Mouse (Mus musculus) heart, embryonic 16.5 days (tissue): ENCODE data around the gene Wfdc18. TPM values are rescaled to one million over a fixed set of nuclear protein-coding genes. Genes with fewer than 3 reads are reported as not detected.

Source experiments
- ATAC-seq: fragments of 200-750 bp; cut with Nextera tagmentation; replicated peaks from 2 replicates; pipeline ENCODE4 v1.8.0; 2017; ENCODE audit warnings: moderate number of reproducible peaks; ENCODE audit not compliant: insufficient read depth, low FRiP score; ENCODE audit errors: extremely low read depth
- H3K27ac ChIP-seq: fragments of 300-500 bp; sonication (generic); 2 replicates; pipeline ENCODE4 v1.5.1; 2014; ENCODE audit warnings: mild to moderate bottlenecking, low read length, control low read depth, moderate library complexity
- H3K27me3 ChIP-seq: fragments of 300-500 bp; sonication (generic); 2 replicates; pipeline ENCODE4 v1.6.1; 2014; ENCODE audit warnings: low read length, mixed read lengths; ENCODE audit not compliant: control insufficient read depth, insufficient read depth
- H3K36me3 ChIP-seq: fragments of 300-500 bp; sonication (generic); 2 replicates; pipeline ENCODE4 v1.6.1; 2014; ENCODE audit not compliant: control insufficient read depth, insufficient read depth
- H3K4me1 ChIP-seq: fragments of 300-500 bp; sonication (generic); 2 replicates; pipeline ENCODE4 v1.6.1; 2014; ENCODE audit warnings: low read length, mixed read lengths; ENCODE audit not compliant: control insufficient read depth, insufficient read depth
- H3K4me2 ChIP-seq: fragments of 300-500 bp; sonication (generic); 2 replicates; pipeline ENCODE4 v1.6.1; 2014; ENCODE audit warnings: low read depth, mild to moderate bottlenecking, control low read depth, low read length
- H3K4me3 ChIP-seq: fragments of 300-500 bp; sonication (generic); 2 replicates; pipeline ENCODE4 v1.5.1; 2014; ENCODE audit warnings: mild to moderate bottlenecking, control low read depth, low read length
- H3K9ac ChIP-seq: fragments of 300-500 bp; sonication (generic); 2 replicates; pipeline ENCODE4 v1.6.1; 2014; ENCODE audit warnings: low read length, control low read depth
- H3K9me3 ChIP-seq: fragments of 300-500 bp; sonication (generic); replicated peaks from 2 replicates; pipeline ENCODE4 v1.6.1; 2016; ENCODE audit warnings: low read length; ENCODE audit not compliant: control insufficient read depth
- WGBS: fragments of 180-500 bp; shearing (Covaris S2); extraction: QIAGEN DNeasy Blood & Tissue Kit; methylation state at CpG from one replicate; pipeline ENCODE4 v1.1.7; 2014; 5-methylcytosine and 5-hydroxymethylcytosine counted together
- polyA plus RNA-seq: library from polyadenylated mRNA; unstranded; fragments of >200 nt; fragmentation: Nextera tagmentation; extraction: Ambion mirVana; gene quantifications from 2 replicates; pipeline ENCODE4 v1.2.1, GENCODE M21; 2015

The Wfdc18 gene
- polyA plus RNA-seq, 1 experiment from 2014 or later, result 7.0 TPM

DNA sequence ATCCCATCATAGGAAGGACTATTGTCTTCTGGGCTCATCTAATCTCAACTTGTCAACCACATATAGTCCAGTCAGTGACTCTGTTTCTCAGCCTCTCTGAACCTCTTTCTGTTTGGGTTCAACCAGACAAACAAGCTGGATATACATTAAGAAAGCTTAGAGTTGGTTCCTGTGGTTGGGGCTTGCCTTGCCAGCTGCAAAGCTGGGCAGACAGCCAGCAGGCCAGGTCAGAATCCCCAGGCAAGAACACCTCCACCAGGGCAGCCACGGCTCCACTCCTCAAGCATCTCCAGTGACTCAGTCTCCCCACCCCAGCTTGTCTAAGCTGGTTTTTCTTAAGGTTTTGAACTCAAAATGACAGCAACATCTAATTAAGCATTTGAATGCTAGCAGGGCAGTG, 3.9 kb downstream of the Wfdc18 start:
- no peaks in the 10 kb centered on the region for H3K4me1 ChIP-seq
- no peaks in the 10 kb centered on the region for H3K9me3 ChIP-seq
- H3K4me2 ChIP-seq, result no peak overlapping the region
- H3K27ac ChIP-seq, result no peak overlapping the region
- no peaks in the 10 kb centered on the region for H3K27me3 ChIP-seq
- no peak for ATAC-seq
- no peak overlapping the region for H3K4me3 ChIP-seq
- 58% methylated on average over 1 of the region's 1 CpGs for WGBS
- no peak overlapping the region for H3K9ac ChIP-seq
- no peaks in the 10 kb centered on the region for H3K36me3 ChIP-seq

DNA sequence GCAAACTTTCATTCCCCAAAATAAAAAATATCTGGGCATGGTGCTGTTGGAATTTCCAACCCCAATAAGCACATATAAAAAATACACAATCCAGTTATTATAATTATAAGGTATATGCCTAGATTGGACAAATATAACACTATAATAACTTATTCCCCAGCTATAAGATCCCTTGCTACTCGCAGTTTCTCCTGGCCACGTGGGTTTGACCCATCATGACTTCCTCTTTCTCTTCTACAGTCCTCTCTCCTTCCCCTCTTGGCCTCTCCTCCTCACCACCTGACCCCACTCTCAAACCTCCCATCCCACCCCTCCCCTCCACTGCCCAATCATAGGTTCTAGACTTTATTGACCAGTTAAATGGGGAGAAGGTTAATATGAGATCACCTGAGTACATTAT, 5.1 kb downstream of the Wfdc18 start:
- H3K4me2 ChIP-seq, result no peak overlapping the region
- no peak for ATAC-seq
- no peaks in the 10 kb centered on the region for H3K9me3 ChIP-seq
- H3K9ac ChIP-seq, result no peak overlapping the region
- H3K4me3 ChIP-seq, result no peak overlapping the region
- no peaks in the 10 kb centered on the region for H3K4me1 ChIP-seq
- no peaks in the 10 kb centered on the region for H3K27me3 ChIP-seq
- no peaks in the 10 kb centered on the region for H3K36me3 ChIP-seq
- no peak overlapping the region for H3K27ac ChIP-seq
- WGBS, result 75% methylated on average over 2 of the region's 2 CpGs

DNA sequence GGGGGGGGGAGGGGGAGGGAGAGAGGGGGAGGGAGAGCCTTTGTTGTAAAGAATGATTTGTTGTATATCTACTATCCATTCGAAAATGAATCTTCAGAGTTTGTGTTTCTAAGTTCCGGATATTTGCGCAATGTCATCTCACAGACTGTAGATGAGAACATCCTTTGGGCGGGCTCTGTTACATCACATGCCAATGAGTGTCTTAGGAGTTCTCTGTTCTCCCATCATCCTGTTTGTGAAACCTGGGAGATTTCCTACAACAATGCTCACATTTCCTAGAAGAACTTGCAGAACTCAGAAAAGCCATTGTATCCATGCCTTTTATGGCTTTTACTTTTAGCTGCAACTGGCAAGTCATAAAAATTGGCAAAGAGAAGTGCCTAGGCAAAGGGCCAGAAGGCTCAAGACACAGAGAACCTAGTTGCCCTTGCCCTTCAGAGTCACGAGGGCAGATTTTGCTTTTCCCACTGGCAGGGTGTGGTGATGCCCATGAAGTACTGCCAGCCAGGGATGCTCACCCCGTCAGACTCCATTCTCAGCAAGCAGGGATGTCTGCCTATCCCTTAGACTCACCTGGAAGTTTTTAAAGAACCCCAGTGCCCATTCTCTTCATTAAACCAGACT, 8.3 kb downstream of the Wfdc18 start:
- Histone ChIP-seq H3K27me3 (no peaks in the 10 kb centered on the region), H3K36me3 (no peaks in the 10 kb centered on the region), H3K9ac (no peak overlapping the region), H3K4me1 (no peaks in the 10 kb centered on the region), H3K9me3 (no peaks in the 10 kb centered on the region), H3K4me3 (no peak overlapping the region), H3K27ac (no peak overlapping the region), H3K4me2 (no peak overlapping the region)
- ATAC-seq, result no peak
- 76% methylated on average over 6 of the region's 6 CpGs for WGBS

DNA sequence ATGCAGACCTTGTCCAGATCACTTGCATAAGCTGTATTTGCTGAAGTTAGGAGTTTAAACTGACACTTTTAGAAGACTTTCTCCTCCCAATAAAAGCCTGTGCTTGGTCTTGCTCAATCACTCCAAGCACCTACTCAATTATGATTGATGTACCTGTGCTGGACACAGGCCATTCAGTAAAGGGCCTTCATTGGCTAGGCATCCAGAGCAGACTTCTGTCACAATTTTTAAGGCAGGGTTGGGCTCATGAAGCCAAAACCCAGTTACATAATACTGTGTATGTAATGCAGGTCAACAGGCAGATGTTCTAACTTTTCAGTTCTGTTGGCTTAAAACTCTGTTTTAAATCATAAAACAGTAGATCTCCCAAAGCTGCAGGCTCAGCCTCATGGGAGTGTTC, 12.0 kb downstream of the Wfdc18 start:
- no peak for ATAC-seq
- Histone ChIP-seq H3K4me2 (no peak overlapping the region), H3K4me3 (no peak overlapping the region), H3K27me3 (no peaks in the 10 kb centered on the region), H3K36me3 (no peaks in the 10 kb centered on the region), H3K9ac (no peak overlapping the region), H3K4me1 (no peaks in the 10 kb centered on the region), H3K9me3 (no peaks in the 10 kb centered on the region), H3K27ac (no peak overlapping the region)

GRCm38 (mm10) chr11:83728757-83729432, 20.1 kb downstream of the Wfdc18 start:
- no peaks in the 10 kb centered on the region for H3K36me3 ChIP-seq
- ATAC-seq, result no peak

GRCm38 (mm10) chr11:83731116-83731515, 22.3 kb downstream of the Wfdc18 start:
- Histone ChIP-seq H3K9ac (no peak overlapping the region), H3K27me3 (no peaks in the 10 kb centered on the region), H3K36me3 (no peaks in the 10 kb centered on the region), H3K27ac (no peak overlapping the region), H3K4me1 (no peaks in the 10 kb centered on the region), H3K9me3 (no peaks in the 10 kb centered on the region), H3K4me2 (no peak overlapping the region), H3K4me3 (no peak overlapping the region)
- 70% methylated on average over 1 of the region's 1 CpGs for WGBS
- no peak; the same call in 1 of the 2 replicates for ATAC-seq

More at GRCm38 (mm10) chr11:83728757-83729432, 20.1 kb downstream of the Wfdc18 start:
- H3K27ac ChIP-seq, result no peak overlapping the region
- no peak overlapping the region for H3K9ac ChIP-seq
- no peak overlapping the region for H3K4me2 ChIP-seq
- H3K9me3 ChIP-seq, result no peaks in the 10 kb centered on the region
- no peaks in the 10 kb centered on the region for H3K4me1 ChIP-seq
- H3K4me3 ChIP-seq, result no peak overlapping the region
- H3K27me3 ChIP-seq, result no peaks in the 10 kb centered on the region
- 54% methylated on average over 3 of the region's 3 CpGs for WGBS

DNA sequence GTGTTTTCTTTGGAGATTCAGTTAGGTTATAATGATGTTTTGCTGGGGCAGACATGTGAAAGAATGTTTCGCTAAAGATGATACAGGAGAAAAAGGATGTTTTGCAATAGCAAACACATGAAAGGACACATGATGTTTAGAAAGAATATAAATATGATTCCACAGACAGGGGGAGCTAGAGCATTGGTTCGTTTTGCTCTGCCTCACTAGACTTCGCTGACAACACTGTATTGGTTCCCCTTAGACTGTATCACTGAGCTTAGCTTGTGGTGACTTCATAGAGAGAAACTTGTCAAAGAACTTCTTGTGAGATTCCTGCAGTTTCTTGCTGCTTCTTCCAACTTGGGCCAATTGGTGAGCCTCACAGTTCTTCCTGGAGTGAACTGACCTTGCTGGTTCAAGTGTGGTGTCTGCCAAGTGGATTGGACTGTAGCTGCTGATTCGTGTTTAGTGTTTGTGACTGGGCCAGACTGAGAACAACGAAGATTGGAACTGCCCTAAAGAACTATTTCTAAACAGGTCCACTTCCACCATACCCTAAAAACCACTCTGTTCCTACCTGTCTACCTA, 24.3 kb downstream of the Wfdc18 start:
- Histone ChIP-seq H3K27ac (no peak overlapping the region), H3K9ac (no peak overlapping the region), H3K9me3 (no peaks in the 10 kb centered on the region), H3K27me3 (no peaks in the 10 kb centered on the region), H3K4me2 (no peak overlapping the region), H3K4me1 (no peaks in the 10 kb centered on the region), H3K4me3 (no peak overlapping the region), H3K36me3 (no peaks in the 10 kb centered on the region)
- ATAC-seq, result no peak
- WGBS, result 68% methylated on average over 5 of the region's 5 CpGs

GRCm38 (mm10) chr11:83734215-83734614, 25.4 kb downstream of the Wfdc18 start:
- WGBS, result 73% methylated on average over 1 of the region's 1 CpGs
- no peak overlapping the region for H3K4me3 ChIP-seq
- no peak for ATAC-seq
- no peak overlapping the region for H3K27ac ChIP-seq
- H3K36me3 ChIP-seq, result no peaks in the 10 kb centered on the region
- no peak overlapping the region for H3K9ac ChIP-seq
- H3K4me1 ChIP-seq, result no peaks in the 10 kb centered on the region
- no peak overlapping the region for H3K4me2 ChIP-seq
- H3K9me3 ChIP-seq, result no peaks in the 10 kb centered on the region
- H3K27me3 ChIP-seq, result no peaks in the 10 kb centered on the region

DNA sequence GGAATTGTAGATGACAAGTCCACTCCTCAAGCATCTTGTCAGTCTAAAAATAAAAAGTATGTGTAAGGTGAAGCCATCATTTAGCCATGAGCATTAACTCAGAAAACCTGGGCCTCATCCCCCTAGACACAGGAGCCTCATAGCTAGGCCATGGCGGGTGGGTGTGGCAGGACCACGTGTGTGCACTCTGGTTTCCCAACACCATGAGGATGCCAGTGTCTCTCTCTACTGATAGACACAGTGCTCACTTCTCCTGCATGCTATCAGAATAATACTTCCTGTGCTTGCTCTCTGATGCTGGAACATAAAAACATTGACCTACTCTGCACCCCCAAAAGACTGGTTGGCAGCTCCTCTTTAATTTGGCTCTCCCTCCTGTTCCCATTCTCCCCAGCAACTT, 27.1 kb downstream of the Wfdc18 start:
- Histone ChIP-seq H3K27me3 (peaks cover 3% of the 10 kb centered on the region; the same call in 1 of the 2 replicates), H3K4me3 (no peak overlapping the region), H3K9me3 (no peaks in the 10 kb centered on the region), H3K4me2 (no peak overlapping the region), H3K9ac (no peak overlapping the region), H3K27ac (no peak overlapping the region), H3K4me1 (no peaks in the 10 kb centered on the region), H3K36me3 (no peaks in the 10 kb centered on the region)
- ATAC-seq, result no peak
- WGBS, result 70% methylated on average over 2 of the region's 2 CpGs
